Mouse (Mus musculus): ENCODE data around the gene Fkbp8. TPM values are rescaled to one million over a fixed set of nuclear protein-coding genes. Genes with fewer than 3 reads are reported as not detected.
A peak's percentile ranks its signal among the peaks of the same experiment; 100 is the strongest.

Gene Fkbp8
- total and polyA plus RNA-seq, 2 experiments from 2014 or later = 200 to 440 TPM

DNA sequence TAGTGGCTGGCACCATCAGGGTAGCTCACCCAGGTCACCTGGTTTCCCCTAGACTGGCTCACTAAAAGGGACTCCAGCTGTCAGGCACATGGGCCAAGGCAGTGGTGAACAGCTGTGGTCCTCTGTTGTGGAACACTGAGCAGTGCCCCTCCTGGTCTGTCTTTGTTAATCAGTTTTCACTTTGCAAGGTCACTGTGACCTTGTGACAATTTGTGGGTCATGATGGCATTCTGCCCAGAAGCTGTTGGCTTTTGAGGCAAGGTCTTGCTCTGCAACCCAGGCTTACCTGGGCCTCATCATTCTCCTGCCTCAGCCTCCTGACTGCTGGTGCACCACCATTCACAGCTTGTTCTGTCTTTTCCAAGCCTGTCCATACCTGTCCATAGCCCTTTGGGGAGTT is 42.8 kb downstream of the Fkbp8 start:
- Histone ChIP-seq H3K4me1 (ENCODE audit: control insufficient read depth, insufficient read depth) (peaks cover 46% of the 10 kb centered on the region), H3K9ac (replicated peaks; ENCODE audit: low read depth, low read length) (no peak overlapping the region), H3K27me3 (ENCODE audit: control insufficient read depth, insufficient read depth, low read length) (no peaks in the 10 kb centered on the region), H3K4me3 (ENCODE audit: low read depth, low read length) (no peak overlapping the region), H3K9me3 (replicated peaks; ENCODE audit: control insufficient read depth, low read length) (no peaks in the 10 kb centered on the region), H3K4me2 (ENCODE audit: low read depth, low read length) (no peak overlapping the region), H3K27ac (ENCODE audit: low read depth) (peak overlapping the region; percentile 78), H3K36me3 (replicated peaks; ENCODE audit: control insufficient read depth, insufficient read depth, low read length) (0 out of 2 replicates have a peak, but pooled peaks cover 3% of the 10 kb centered on the region)
- ATAC-seq (ENCODE audit: insufficient read depth, low read depth) = 0 out of 2 replicates have a peak, but pooled peaks have one; percentile 22
- no peak for DNase-seq (ENCODE audit: low spot score)
- TF ChIP-seq CTCF (IDR thresholded peaks at IDR 0.05; ENCODE audit: low read depth) (no peak), EP300 (IDR thresholded peaks at IDR 0.05; ENCODE audit: low read depth) (no peak)

DNA sequence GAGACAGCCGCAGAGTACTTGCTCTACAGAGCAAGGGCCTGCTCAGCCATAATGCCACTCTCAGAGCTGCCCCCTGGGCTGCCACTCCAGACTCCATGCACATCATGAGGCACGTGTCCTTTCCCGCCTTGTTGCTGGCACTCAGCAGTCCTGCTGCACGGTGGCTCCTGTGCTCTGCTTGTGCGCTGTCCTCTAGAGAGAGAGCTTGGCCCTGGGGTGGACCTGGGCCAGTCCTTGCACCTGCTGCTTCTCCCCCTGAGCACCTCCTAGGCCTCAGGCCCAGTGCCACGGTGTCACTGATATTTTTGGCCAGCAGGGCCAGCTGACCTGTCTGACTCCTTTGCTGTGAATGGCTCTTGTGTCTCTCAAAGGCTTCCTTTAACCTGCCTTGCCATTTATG is 43.5 kb downstream of the Fkbp8 start:
- H3K9me3 ChIP-seq (replicated peaks; ENCODE audit: control insufficient read depth, low read length) = no peaks in the 10 kb centered on the region
- no peaks in the 10 kb centered on the region for H3K27me3 ChIP-seq (ENCODE audit: control insufficient read depth, insufficient read depth, low read length)
- H3K4me2 ChIP-seq (ENCODE audit: low read depth, low read length) = no peak overlapping the region
- H3K27ac ChIP-seq (ENCODE audit: low read depth) = peak overlapping the region; percentile 78
- DNase-seq (ENCODE audit: low spot score) (peak; percentile 58), ATAC-seq (ENCODE audit: insufficient read depth, low read depth) (peak; percentile 82)
- H3K36me3 ChIP-seq (replicated peaks; ENCODE audit: control insufficient read depth, insufficient read depth, low read length) = 0 out of 2 replicates have a peak, but pooled peaks cover 6% of the 10 kb centered on the region
- H3K4me1 ChIP-seq (ENCODE audit: control insufficient read depth, insufficient read depth) = peaks cover 40% of the 10 kb centered on the region
- no peak overlapping the region for H3K4me3 ChIP-seq (ENCODE audit: low read depth, low read length)
- H3K9ac ChIP-seq (replicated peaks; ENCODE audit: low read depth, low read length) = no peak overlapping the region
- TF ChIP-seq CTCF (IDR thresholded peaks at IDR 0.05; ENCODE audit: low read depth) = no peak; the same call in 1 of the 2 replicates
- no peak for TF ChIP-seq EP300 (IDR thresholded peaks at IDR 0.05; ENCODE audit: low read depth)
- 56% methylated on average over 6 of the region's 6 CpGs for WGBS

DNA sequence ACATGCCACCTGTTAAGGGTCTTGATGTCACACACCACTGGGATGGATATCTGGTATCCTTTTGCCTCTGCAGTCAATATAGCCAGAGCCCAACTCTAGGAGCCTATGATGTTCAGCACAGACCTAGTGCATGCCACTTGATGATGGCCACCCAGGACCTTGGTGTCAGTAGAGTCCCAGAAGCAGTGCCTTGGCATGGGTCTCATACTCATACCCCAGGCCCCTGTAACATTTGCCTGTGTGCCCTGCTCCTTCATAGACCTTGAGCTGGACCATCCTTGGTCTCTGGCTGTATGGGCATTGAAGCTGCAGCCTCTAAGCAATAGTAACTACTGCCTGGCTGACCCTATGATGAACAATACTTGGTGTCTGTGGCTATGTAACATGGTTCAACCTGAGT is 46.8 kb downstream of the Fkbp8 start:
- Histone ChIP-seq H3K4me3 (ENCODE audit: low read depth, low read length) (no peak overlapping the region), H3K27me3 (ENCODE audit: control insufficient read depth, insufficient read depth, low read length) (no peaks in the 10 kb centered on the region), H3K4me2 (ENCODE audit: low read depth, low read length) (no peak overlapping the region), H3K9me3 (replicated peaks; ENCODE audit: control insufficient read depth, low read length) (no peaks in the 10 kb centered on the region), H3K9ac (replicated peaks; ENCODE audit: low read depth, low read length) (no peak overlapping the region), H3K27ac (ENCODE audit: low read depth) (no peak overlapping the region), H3K4me1 (ENCODE audit: control insufficient read depth, insufficient read depth) (peaks cover 28% of the 10 kb centered on the region), H3K36me3 (replicated peaks; ENCODE audit: control insufficient read depth, insufficient read depth, low read length) (peaks cover 24% of the 10 kb centered on the region)
- no peak for ATAC-seq (ENCODE audit: insufficient read depth, low read depth)
- no peak for TF ChIP-seq EP300 (IDR thresholded peaks at IDR 0.05; ENCODE audit: low read depth)
- TF ChIP-seq CTCF (IDR thresholded peaks at IDR 0.05; ENCODE audit: low read depth) = no peak
- DNase-seq (ENCODE audit: low spot score) = no peak

GRCm38 (mm10) chr8:70574915-70575314 is 47.4 kb downstream of the Fkbp8 start:
- H3K27ac ChIP-seq (ENCODE audit: low read depth) = no peak overlapping the region
- 34% methylated on average over 4 of the region's 4 CpGs for WGBS

GRCm38 (mm10) chr8:70577207-70577606 is 49.7 kb downstream of the Fkbp8 start:
- 87% methylated on average over 3 of the region's 3 CpGs for WGBS
- no peak overlapping the region for H3K4me2 ChIP-seq (ENCODE audit: low read depth, low read length)
- 0 out of 2 replicates have a peak, but pooled peaks cover 8% of the 10 kb centered on the region for H3K4me1 ChIP-seq (ENCODE audit: control insufficient read depth, insufficient read depth)
- H3K27ac ChIP-seq (ENCODE audit: low read depth) = no peak overlapping the region
- no peaks in the 10 kb centered on the region for H3K9me3 ChIP-seq (replicated peaks; ENCODE audit: control insufficient read depth, low read length)
- TF ChIP-seq EP300 (IDR thresholded peaks at IDR 0.05; ENCODE audit: low read depth) = no peak
- DNase-seq (ENCODE audit: low spot score) (no peak), ATAC-seq (ENCODE audit: insufficient read depth, low read depth) (no peak)
- H3K36me3 ChIP-seq (replicated peaks; ENCODE audit: control insufficient read depth, insufficient read depth, low read length) = peaks cover 48% of the 10 kb centered on the region
- no peaks in the 10 kb centered on the region for H3K27me3 ChIP-seq (ENCODE audit: control insufficient read depth, insufficient read depth, low read length)
- H3K4me3 ChIP-seq (ENCODE audit: low read depth, low read length) = no peak overlapping the region
- no peak overlapping the region for H3K9ac ChIP-seq (replicated peaks; ENCODE audit: low read depth, low read length)

More at GRCm38 (mm10) chr8:70574915-70575314, 47.4 kb downstream of the Fkbp8 start:
- Histone ChIP-seq H3K4me1 (ENCODE audit: control insufficient read depth, insufficient read depth) (peaks cover 25% of the 10 kb centered on the region), H3K36me3 (replicated peaks; ENCODE audit: control insufficient read depth, insufficient read depth, low read length) (peaks cover 26% of the 10 kb centered on the region), H3K4me3 (ENCODE audit: low read depth, low read length) (no peak overlapping the region), H3K4me2 (ENCODE audit: low read depth, low read length) (no peak overlapping the region), H3K27me3 (ENCODE audit: control insufficient read depth, insufficient read depth, low read length) (no peaks in the 10 kb centered on the region), H3K9ac (replicated peaks; ENCODE audit: low read depth, low read length) (no peak overlapping the region), H3K9me3 (replicated peaks; ENCODE audit: control insufficient read depth, low read length) (no peaks in the 10 kb centered on the region)
- no peak for TF ChIP-seq CTCF (IDR thresholded peaks at IDR 0.05; ENCODE audit: low read depth)
- TF ChIP-seq EP300 (IDR thresholded peaks at IDR 0.05; ENCODE audit: low read depth) = no peak
- no peak for DNase-seq (ENCODE audit: low spot score)
- no peak for ATAC-seq (ENCODE audit: insufficient read depth, low read depth)
